Mouse (Mus musculus) heart, adult 10 weeks (tissue): ENCODE data around the gene Trpm3. TPM values are rescaled to one million over a fixed set of nuclear protein-coding genes. Genes with fewer than 3 reads are reported as not detected.

Source experiments
- polyA plus RNA-seq: library from polyadenylated mRNA; stranded (reverse); fragments of 350-450 nt; fragmentation: Illumina TruSeq; extraction: RNeasy Lipid Tissue Mini Kit (QIAGEN cat#74804); gene quantifications from one replicate; pipeline ENCODE4 v1.2.3, GENCODE M21; 2014; ENCODE audit warnings: low read depth, low replicate concordance

Trpm3 gene
- polyA plus RNA-seq, result 1.0 TPM

DNA sequence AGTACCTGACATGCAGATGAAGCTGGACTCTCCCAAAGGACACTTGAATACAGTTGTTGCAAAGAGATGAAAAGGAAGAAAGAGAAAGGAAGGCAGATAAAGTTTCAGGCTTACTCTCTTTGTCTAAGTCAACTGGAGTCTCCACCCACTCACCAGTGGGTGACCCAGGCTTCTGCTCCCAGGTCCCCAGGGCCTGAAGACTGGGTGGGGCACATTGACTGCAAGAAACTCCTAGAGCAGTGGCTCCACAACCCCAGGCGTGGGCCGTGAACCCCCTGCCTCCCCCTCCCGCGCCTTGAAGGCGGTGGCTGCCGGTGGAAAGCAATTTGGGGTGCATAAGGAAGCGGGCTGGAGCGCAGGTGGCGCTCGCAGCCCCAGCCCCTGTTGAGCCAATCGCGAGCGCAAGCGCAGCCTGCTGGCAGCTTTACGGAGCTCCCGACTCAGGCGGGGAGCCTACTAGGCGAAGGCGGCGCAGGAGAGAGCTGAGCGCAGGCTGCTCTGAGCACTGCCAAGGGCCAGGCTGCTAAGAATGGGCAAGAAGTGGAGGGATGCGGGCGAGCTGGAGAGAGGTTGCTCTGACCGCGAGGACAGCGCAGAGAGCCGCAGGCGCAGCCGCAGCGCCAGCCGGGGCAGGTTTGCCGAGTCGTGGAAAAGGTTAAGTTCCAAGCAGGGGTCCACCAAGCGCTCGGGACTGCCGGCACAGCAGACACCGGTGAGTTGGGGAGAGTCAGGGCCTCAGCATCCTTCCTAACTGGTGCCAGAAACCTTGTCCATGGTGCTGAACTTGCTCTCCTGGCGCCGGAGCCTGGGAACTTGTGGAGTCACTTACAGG lies at the start of gene Trpm3:
Gene Trpm3, plus strand, starts transcription at position 457 of the 832 bp plus-strand sequence.

